Mouse (Mus musculus) cortical plate, adult 2 months (tissue): ENCODE results near the gene 4931422A03Rik.

Experiments used
- CTCF ChIP-seq: fragments of 200-500 bp; IDR thresholded peaks from 2 replicates; pipeline ENCODE4 v1.5.1; 2011; ENCODE audit warnings: mild to moderate bottlenecking, control low read depth, low read length; ENCODE audit not compliant: insufficient read depth; ENCODE audit errors: extremely low read depth
- POLR2A ChIP-seq: fragments of 200-500 bp; IDR thresholded peaks from 2 replicates; pipeline ENCODE4 v1.6.1; 2011; ENCODE audit warnings: mild to moderate bottlenecking, low read length, control low read depth; ENCODE audit not compliant: insufficient read depth; ENCODE audit errors: extremely low read depth

DNA sequence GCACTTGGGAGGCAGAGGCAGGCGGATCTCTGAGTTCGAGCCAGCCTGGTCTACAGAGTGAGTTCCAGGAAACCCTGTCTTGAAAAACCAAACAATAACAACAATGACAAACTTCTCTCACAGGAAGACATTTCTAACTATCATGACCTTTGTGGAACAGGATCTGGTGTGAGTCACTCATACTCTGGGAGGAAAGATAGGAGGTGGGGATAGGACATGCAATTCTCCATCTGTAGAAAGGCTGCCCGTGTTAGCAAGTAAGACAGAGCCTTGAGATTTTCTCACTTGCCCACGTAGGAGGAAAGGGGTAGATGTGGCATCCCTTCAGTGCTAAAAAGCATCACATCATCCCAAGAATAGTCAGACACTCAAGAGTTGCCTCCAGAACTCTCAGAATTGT lies 26.3 kb downstream of the 4931422A03Rik start:
- TF ChIP-seq POLR2A (no peak), CTCF (no peak)
